Mouse (Mus musculus): ENCODE data around the gene Tmem164.

GRCm38 (mm10) chrX:142804596-142804995, 123.4 kb downstream of the Tmem164 start:
- TF ChIP-seq POLR2A (IDR thresholded peaks at IDR 0.05; ENCODE audit: low read depth, low read length) (no peak), CTCF (conservative IDR thresholded peaks at IDR 0.05; ENCODE audit: insufficient read depth, insufficient read length, low read depth, low read length) (no peak)

Measured in kidney, adult 2 months (tissue).